Mouse (Mus musculus): ENCODE measurements at regions not wholly inside any gene's neighbourhood (a gene's known extent, or its start where the extent isn't known, plus 50 kb on each side); places are given as distances from the start of the nearest gene placed in this dataset.

DNA sequence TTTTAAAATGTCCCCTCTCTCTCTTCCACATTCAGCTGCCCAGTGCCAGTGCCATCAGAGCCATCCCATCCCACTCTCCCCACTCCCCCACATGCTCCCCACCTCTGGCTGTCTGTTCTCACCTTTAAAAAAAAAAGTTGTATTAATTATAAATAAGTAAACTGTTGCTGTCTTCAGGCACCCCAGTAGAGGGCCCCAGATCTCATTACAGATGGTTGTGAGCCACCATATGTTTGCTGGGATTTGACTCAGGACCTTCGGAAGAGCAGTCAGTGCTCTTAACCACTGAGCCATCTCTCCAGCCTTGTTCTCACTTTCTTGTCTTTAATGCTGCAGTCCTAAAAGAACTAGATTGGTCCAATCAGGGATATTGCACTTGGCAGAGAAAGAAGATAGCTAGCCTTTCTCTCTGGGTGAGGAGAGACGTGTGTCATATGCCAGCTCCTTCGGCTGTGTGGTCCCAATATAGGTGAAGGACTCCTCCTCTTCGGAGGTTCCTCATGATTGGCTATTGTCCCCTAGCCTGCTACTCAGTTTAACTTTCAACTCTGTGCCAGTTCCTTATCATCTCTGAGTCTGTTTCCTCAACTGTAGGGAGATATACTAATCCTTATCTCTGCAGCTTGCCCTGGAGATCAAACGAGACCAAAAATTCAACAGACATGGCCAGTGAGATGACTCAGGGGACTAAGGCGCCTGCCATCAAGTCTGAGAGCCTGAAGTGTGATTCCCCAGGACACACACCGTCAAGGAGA is 66.8 kb upstream of the Usp24 start:
- Histone ChIP-seq H3K27ac (ENCODE audit: low read length) (no peak overlapping the region), H3K4me1 (ENCODE audit: insufficient read depth, low read depth, low read length) (no peaks in the 10 kb centered on the region), H3K4me2 (replicated peaks; ENCODE audit: low read depth, low read length) (no peak overlapping the region), H3K9ac (replicated peaks; ENCODE audit: low read depth) (no peak overlapping the region), H3K36me3 (ENCODE audit: insufficient read depth, low read length) (no peaks in the 10 kb centered on the region), H3K27me3 (replicated peaks; ENCODE audit: insufficient read depth, low read length) (no peaks in the 10 kb centered on the region), H3K9me3 (ENCODE audit: low read length) (no peaks in the 10 kb centered on the region), H3K4me3 (ENCODE audit: low read depth, low read length) (no peak overlapping the region)
- no peak for TF ChIP-seq EP300 (IDR thresholded peaks at IDR 0.05)
- TF ChIP-seq CTCF (IDR thresholded peaks at IDR 0.05), result peak; percentile 19; the same call in 1 of the 2 replicates
- no peak for ATAC-seq
- WGBS, result 45% methylated on average over 7 of the region's 7 CpGs
- DNase-seq (ENCODE audit: low spot score), result no peak

DNA sequence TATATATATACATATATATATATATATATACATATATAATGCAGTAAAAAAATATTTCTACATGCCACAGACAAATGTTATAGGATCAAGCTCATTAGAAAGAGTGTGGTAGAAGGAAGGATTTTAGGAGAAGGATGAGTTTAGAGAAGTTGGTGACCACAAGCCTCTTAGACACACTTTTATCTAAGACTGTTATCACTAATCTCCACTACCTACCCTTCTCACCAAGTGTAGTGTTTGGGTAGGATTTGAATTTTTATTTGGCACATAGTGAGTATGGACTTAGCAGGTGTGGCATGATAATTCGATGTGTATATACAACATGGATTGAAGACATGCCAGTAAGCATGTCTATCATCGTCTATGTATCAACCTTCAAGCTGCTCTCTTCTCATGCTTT is 66.0 kb upstream of the Usp24 start:
- DNase-seq (ENCODE audit: low spot score), result no peak
- Histone ChIP-seq H3K4me2 (replicated peaks; ENCODE audit: low read depth, low read length) (no peak overlapping the region), H3K9me3 (ENCODE audit: low read length) (no peaks in the 10 kb centered on the region), H3K4me1 (ENCODE audit: insufficient read depth, low read depth, low read length) (no peaks in the 10 kb centered on the region), H3K9ac (replicated peaks; ENCODE audit: low read depth) (no peak overlapping the region), H3K27ac (ENCODE audit: low read length) (no peak overlapping the region), H3K27me3 (replicated peaks; ENCODE audit: insufficient read depth, low read length) (no peaks in the 10 kb centered on the region), H3K4me3 (ENCODE audit: low read depth, low read length) (no peak overlapping the region), H3K36me3 (ENCODE audit: insufficient read depth, low read length) (no peaks in the 10 kb centered on the region)
- WGBS, result 87% methylated on average over 2 of the region's 2 CpGs
- no peak for TF ChIP-seq CTCF (IDR thresholded peaks at IDR 0.05)
- ATAC-seq, result no peak

DNA sequence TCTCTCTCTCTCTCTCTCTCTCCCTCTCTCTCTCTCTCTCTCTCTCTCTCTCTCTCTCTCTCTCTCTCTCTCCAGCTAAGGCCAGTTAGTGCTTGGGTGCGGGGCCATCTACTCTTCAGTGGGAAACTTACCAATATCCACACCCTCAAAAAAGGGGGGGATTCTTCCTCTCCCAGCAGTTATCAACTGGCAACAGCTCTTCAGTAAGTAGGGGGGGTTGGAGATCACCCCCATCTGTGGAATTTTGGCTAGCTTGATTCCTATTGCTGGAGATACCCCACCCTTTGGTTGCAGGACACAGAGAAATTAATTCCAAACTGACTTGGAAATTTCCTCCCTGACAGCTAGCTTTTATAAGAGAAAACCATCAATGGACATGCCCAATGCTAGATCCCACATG is 64.6 kb upstream of the Usp24 start:
- H3K27me3 ChIP-seq (replicated peaks; ENCODE audit: insufficient read depth, low read length), result no peaks in the 10 kb centered on the region
- TF ChIP-seq EP300 (IDR thresholded peaks at IDR 0.05) (no peak), CTCF (IDR thresholded peaks at IDR 0.05) (no peak)
- DNase-seq (ENCODE audit: low spot score), result no peak
- H3K27ac ChIP-seq (ENCODE audit: low read length), result no peak overlapping the region
- no peaks in the 10 kb centered on the region; the same call in 1 of the 2 replicates for H3K4me1 ChIP-seq (ENCODE audit: insufficient read depth, low read depth, low read length)
- 81% methylated on average over 1 of the region's 1 CpGs for WGBS
- H3K9me3 ChIP-seq (ENCODE audit: low read length), result no peaks in the 10 kb centered on the region
- H3K9ac ChIP-seq (replicated peaks; ENCODE audit: low read depth), result no peak overlapping the region
- no peak overlapping the region for H3K4me2 ChIP-seq (replicated peaks; ENCODE audit: low read depth, low read length)
- ATAC-seq, result no peak
- no peaks in the 10 kb centered on the region for H3K36me3 ChIP-seq (ENCODE audit: insufficient read depth, low read length)
- no peak overlapping the region for H3K4me3 ChIP-seq (ENCODE audit: low read depth, low read length)

DNA sequence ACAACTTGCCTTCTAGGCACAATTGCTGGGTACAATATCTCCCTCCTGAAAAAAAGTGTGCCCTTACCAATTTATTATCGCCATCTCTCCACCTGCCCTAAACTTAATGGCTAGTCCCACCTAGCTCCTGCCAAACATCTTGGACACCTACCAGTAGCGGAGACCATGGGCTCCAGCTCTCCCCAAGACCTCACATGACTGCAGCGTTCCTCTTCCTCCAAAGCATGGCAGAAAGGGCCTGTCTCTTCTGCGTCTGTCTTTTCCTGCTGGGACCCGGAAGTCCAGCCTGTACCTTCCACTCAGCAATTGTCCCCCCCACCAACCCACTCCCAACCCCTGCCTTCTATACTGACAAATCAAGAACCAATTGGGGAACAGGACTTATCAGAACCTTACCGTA is 63.1 kb upstream of the Usp24 start:
- Histone ChIP-seq H3K27ac (ENCODE audit: low read length) (no peak overlapping the region), H3K36me3 (ENCODE audit: insufficient read depth, low read length) (no peaks in the 10 kb centered on the region), H3K4me1 (ENCODE audit: insufficient read depth, low read depth, low read length) (no peaks in the 10 kb centered on the region; the same call in 1 of the 2 replicates), H3K4me2 (replicated peaks; ENCODE audit: low read depth, low read length) (no peak overlapping the region), H3K9ac (replicated peaks; ENCODE audit: low read depth) (no peak overlapping the region), H3K9me3 (ENCODE audit: low read length) (no peaks in the 10 kb centered on the region), H3K27me3 (replicated peaks; ENCODE audit: insufficient read depth, low read length) (no peaks in the 10 kb centered on the region), H3K4me3 (ENCODE audit: low read depth, low read length) (no peak overlapping the region)
- DNase-seq (ENCODE audit: low spot score) (no peak), ATAC-seq (no peak)
- 90% methylated on average over 6 of the region's 6 CpGs for WGBS
- TF ChIP-seq CTCF (IDR thresholded peaks at IDR 0.05) (no peak), EP300 (IDR thresholded peaks at IDR 0.05) (no peak)

DNA sequence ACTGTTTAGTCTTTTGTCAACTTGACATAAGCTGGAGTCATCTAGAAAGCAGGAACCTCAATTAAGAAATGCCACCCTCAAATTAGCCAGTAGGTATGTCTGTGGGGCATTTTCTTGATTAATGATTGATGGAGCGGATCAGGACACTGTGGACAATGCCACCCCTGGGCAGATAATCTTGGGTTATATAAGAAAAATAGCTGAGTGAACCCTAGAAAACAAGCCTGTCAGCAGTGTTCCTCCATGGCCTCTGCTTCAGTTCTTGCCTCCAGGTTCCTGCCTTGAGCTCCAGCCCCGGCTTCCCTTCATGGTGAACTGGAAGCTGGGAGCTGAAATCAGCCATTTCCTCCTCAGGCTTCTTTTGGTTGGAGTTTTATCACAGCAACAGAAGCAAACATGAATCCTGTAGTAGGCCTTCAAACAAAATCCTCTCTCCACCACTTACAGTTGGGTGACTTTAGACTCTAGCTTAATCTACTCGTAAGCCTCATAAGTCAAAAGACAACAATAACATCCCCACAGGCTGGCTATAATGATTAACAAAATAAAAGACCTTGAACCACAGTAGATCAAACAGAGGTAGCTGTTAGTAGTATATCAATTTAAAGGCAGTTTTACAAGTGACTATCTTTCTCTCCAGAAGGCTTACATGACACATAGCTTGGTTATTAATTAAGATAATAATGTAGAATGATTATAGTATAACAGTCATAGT is 61.1 kb upstream of the Usp24 start:
- no peak for DNase-seq (ENCODE audit: low spot score)
- H3K4me3 ChIP-seq (ENCODE audit: low read depth, low read length), result no peak overlapping the region
- H3K4me1 ChIP-seq (ENCODE audit: insufficient read depth, low read depth, low read length), result no peaks in the 10 kb centered on the region; the same call in 1 of the 2 replicates
- H3K9ac ChIP-seq (replicated peaks; ENCODE audit: low read depth), result no peak overlapping the region
- no peak for ATAC-seq
- no peak overlapping the region for H3K4me2 ChIP-seq (replicated peaks; ENCODE audit: low read depth, low read length)
- H3K36me3 ChIP-seq (ENCODE audit: insufficient read depth, low read length), result no peaks in the 10 kb centered on the region
- no peaks in the 10 kb centered on the region for H3K9me3 ChIP-seq (ENCODE audit: low read length)
- no peak overlapping the region for H3K27ac ChIP-seq (ENCODE audit: low read length)
- 86% methylated on average over 3 of the region's 3 CpGs for WGBS
- TF ChIP-seq EP300 (IDR thresholded peaks at IDR 0.05), result no peak
- no peak for TF ChIP-seq CTCF (IDR thresholded peaks at IDR 0.05)
- no peaks in the 10 kb centered on the region for H3K27me3 ChIP-seq (replicated peaks; ENCODE audit: insufficient read depth, low read length)

DNA sequence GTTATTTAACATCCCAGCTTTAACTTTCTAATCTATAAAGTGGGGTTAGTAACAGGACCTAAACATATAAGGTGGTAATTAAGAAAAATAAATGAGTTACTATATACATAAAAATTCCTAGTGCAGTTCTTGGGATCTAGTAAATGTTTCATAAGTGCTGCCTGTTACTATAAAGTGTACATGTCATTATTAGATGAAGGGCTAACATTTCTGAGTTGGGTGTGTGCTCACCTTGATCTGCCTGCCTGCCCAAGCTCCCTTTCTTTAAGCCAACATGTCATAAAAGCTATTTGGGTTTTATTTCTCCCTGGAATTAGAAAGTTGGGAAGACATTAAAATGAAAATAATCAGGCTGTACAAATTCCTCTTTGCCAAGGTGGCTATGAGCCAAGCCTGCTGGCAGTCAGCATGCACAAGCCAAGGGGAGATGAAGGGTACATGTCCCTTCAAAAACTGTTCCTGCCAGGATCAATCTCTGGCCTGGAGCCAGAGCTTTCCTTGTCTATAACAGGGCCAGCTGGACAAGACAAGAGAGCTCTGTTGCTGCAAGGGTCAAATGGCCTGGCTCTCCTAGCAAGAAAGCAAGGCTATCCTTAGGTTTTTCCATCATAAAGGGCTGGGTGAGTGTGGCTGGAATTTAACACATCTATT is 59.9 kb upstream of the Usp24 start:
- ATAC-seq (no peak), DNase-seq (ENCODE audit: low spot score) (no peak)
- no peak overlapping the region for H3K9ac ChIP-seq (replicated peaks; ENCODE audit: low read depth)
- no peaks in the 10 kb centered on the region for H3K27me3 ChIP-seq (replicated peaks; ENCODE audit: insufficient read depth, low read length)
- no peak overlapping the region for H3K4me3 ChIP-seq (ENCODE audit: low read depth, low read length)
- TF ChIP-seq CTCF (IDR thresholded peaks at IDR 0.05) (no peak), EP300 (IDR thresholded peaks at IDR 0.05) (no peak)
- no peak overlapping the region for H3K27ac ChIP-seq (ENCODE audit: low read length)
- no peaks in the 10 kb centered on the region; the same call in 1 of the 2 replicates for H3K4me1 ChIP-seq (ENCODE audit: insufficient read depth, low read depth, low read length)
- no peaks in the 10 kb centered on the region for H3K36me3 ChIP-seq (ENCODE audit: insufficient read depth, low read length)
- H3K9me3 ChIP-seq (ENCODE audit: low read length), result no peaks in the 10 kb centered on the region
- H3K4me2 ChIP-seq (replicated peaks; ENCODE audit: low read depth, low read length), result no peak overlapping the region
